Mouse (Mus musculus) olfactory bulb, adult 2 months (tissue): ENCODE measurements around the gene Ksr2. TPM values are rescaled to one million over a fixed set of nuclear protein-coding genes. Genes with fewer than 3 reads are reported as not detected.

Experiments used
- H3K27ac ChIP-seq: fragments of 200-500 bp; 2 replicates; pipeline ENCODE4 v1.5.1; 2012; ENCODE audit warnings: low read depth, low read length; ENCODE audit not compliant: insufficient read depth
- H3K4me1 ChIP-seq: fragments of 200-500 bp; 2 replicates; pipeline ENCODE4 v1.6.1; 2012; ENCODE audit warnings: low read length; ENCODE audit not compliant: control insufficient read depth, insufficient read depth
- H3K4me3 ChIP-seq: fragments of 200-500 bp; 2 replicates; pipeline ENCODE4 v1.5.1; 2012; ENCODE audit warnings: mild to moderate bottlenecking, low read depth, low read length, moderate library complexity; ENCODE audit not compliant: insufficient read depth
- CTCF ChIP-seq: fragments of 200-500 bp; IDR thresholded peaks from 2 replicates; pipeline ENCODE4 v1.5.1; 2012; ENCODE audit warnings: low read depth, mild to moderate bottlenecking, low read length, moderate library complexity; ENCODE audit not compliant: insufficient read depth
- POLR2A ChIP-seq: fragments of 200-500 bp; IDR thresholded peaks from 2 replicates; pipeline ENCODE4 v1.6.1; 2012; ENCODE audit warnings: mild to moderate bottlenecking, low read depth, low read length, moderate library complexity; ENCODE audit not compliant: insufficient read depth
- WGBS: fragments of 180-500 bp; shearing (Covaris S2); methylation state at CpG from one replicate; pipeline ENCODE4 v1.1.7; 2018; 5-methylcytosine and 5-hydroxymethylcytosine counted together
- polyA plus RNA-seq: library from polyadenylated mRNA; stranded (reverse); fragments of >200 nt; gene quantifications from 2 replicates; pipeline ENCODE4 v1.2.4, GENCODE M21; 2012; ENCODE audit warnings: low replicate concordance; ENCODE audit not compliant: missing spikeins, insufficient read depth, insufficient read length

Gene Ksr2
- polyA plus RNA-seq, 1 experiment: not detected

GRCm38 (mm10) chr5:117521701-117522100 lies 107.9 kb downstream of the Ksr2 start:
- Histone ChIP-seq H3K4me1 (peaks cover 8% of the 10 kb centered on the region), H3K4me3 (no peak overlapping the region), H3K27ac (no peak overlapping the region)
- TF ChIP-seq CTCF (no peak), POLR2A (no peak)
- WGBS: 93% methylated on average over 4 of the region's 4 CpGs

DNA sequence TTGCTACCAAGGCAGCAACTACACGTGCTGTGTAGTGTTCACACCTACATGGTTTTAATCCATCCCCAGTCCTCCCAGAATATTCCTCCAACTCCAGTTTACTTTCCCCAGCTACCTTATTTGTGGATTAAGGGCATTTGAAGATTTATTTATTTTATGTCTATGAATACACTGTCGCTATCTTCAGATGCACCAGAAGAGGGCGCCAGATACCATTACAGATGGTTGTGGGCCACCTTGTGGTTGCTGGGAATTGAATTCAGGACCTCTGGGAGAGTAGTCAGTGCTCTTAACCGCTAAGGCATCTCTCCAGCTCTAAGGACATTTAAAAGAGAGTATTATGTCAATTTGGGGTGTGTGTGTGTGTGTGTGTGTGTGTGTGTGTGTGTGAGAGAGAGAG lies 108.7 kb downstream of the Ksr2 start:
- H3K4me3 ChIP-seq: no peak overlapping the region
- no peak overlapping the region for H3K27ac ChIP-seq
- 80% methylated on average over 4 of the region's 4 CpGs for WGBS
- peaks cover 6% of the 10 kb centered on the region for H3K4me1 ChIP-seq
- TF ChIP-seq POLR2A: no peak
- TF ChIP-seq CTCF: no peak

GRCm38 (mm10) chr5:117523010-117523409 lies 109.2 kb downstream of the Ksr2 start:
- Histone ChIP-seq H3K4me3 (no peak overlapping the region), H3K27ac (no peak overlapping the region), H3K4me1 (peaks cover 6% of the 10 kb centered on the region)
- 86% methylated on average over 10 of the region's 10 CpGs for WGBS
- TF ChIP-seq POLR2A: no peak
- TF ChIP-seq CTCF: no peak

GRCm38 (mm10) chr5:117530991-117531390 lies 117.2 kb downstream of the Ksr2 start:
- TF ChIP-seq POLR2A: no peak
- no peak for TF ChIP-seq CTCF
- no peak overlapping the region for H3K4me3 ChIP-seq
- 25% methylated on average over 6 of the region's 6 CpGs for WGBS
- H3K27ac ChIP-seq: no peak overlapping the region
- H3K4me1 ChIP-seq: peaks cover 18% of the 10 kb centered on the region

GRCm38 (mm10) chr5:117539221-117539620 lies 125.4 kb downstream of the Ksr2 start:
- Histone ChIP-seq H3K27ac (no peak overlapping the region), H3K4me3 (no peak overlapping the region), H3K4me1 (peaks cover 7% of the 10 kb centered on the region)
- 85% methylated on average over 3 of the region's 3 CpGs for WGBS
- no peak for TF ChIP-seq POLR2A
- no peak for TF ChIP-seq CTCF

- TF ChIP-seq CTCF (no peak), POLR2A (no peak)
- no peak overlapping the region for H3K4me3 ChIP-seq
- peaks cover 8% of the 10 kb centered on the region for H3K4me1 ChIP-seq
- WGBS: 64% methylated on average over 8 of the region's 8 CpGs
- no peak overlapping the region for H3K27ac ChIP-seq
Measured at GRCm38 (mm10) chr5:117541654-117542053, 127.9 kb downstream of the Ksr2 start.

GRCm38 (mm10) chr5:117546694-117547268 lies 133.0 kb downstream of the Ksr2 start:
- H3K27ac ChIP-seq: no peak overlapping the region
- TF ChIP-seq POLR2A: no peak
- no peak for TF ChIP-seq CTCF
- no peak overlapping the region for H3K4me3 ChIP-seq
- 72% methylated on average over 25 of the region's 25 CpGs for WGBS
- H3K4me1 ChIP-seq: peaks cover 19% of the 10 kb centered on the region

GRCm38 (mm10) chr5:117550992-117551391 lies 137.2 kb downstream of the Ksr2 start:
- peaks cover 16% of the 10 kb centered on the region for H3K4me1 ChIP-seq
- H3K4me3 ChIP-seq: no peak overlapping the region
- H3K27ac ChIP-seq: no peak overlapping the region
- WGBS: 25% methylated on average over 9 of the region's 9 CpGs
- no peak for TF ChIP-seq POLR2A

DNA sequence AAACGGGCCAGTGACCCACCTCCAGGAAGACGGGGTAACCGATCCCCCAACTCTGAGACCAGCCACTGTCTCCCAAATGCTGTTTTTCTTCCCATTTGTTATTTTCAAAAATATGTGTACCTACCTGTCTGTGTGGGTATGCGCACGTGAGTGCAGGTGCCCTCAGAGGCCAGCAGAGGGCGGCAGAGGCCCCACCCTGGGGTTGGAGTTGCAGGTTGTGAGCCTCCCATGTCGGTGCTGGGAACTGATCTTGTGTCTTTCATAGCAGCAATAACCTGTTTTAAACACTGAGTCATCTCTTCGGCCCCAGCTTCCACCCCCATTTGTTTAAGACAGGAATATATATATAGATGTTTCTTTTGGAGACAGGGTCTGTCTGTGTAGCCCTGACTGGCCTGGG lies 138.3 kb downstream of the Ksr2 start:
- no peak for TF ChIP-seq CTCF
- no peak for TF ChIP-seq POLR2A
- H3K4me1 ChIP-seq: peaks cover 12% of the 10 kb centered on the region
- H3K4me3 ChIP-seq: no peak overlapping the region
- WGBS: 91% methylated on average over 8 of the region's 8 CpGs
- no peak overlapping the region for H3K27ac ChIP-seq

- H3K4me3 ChIP-seq: no peak overlapping the region
- H3K27ac ChIP-seq: no peak overlapping the region
- peaks cover 10% of the 10 kb centered on the region for H3K4me1 ChIP-seq
- 89% methylated on average over 4 of the region's 4 CpGs for WGBS
- TF ChIP-seq POLR2A: no peak
- TF ChIP-seq CTCF: no peak
Measured at GRCm38 (mm10) chr5:117554505-117554904, 140.7 kb downstream of the Ksr2 start.
